Mouse (Mus musculus) limb, embryonic 15.5 days (tissue): Measurements from ENCODE around the gene Olfr520. TPM values are rescaled to one million over a fixed set of nuclear protein-coding genes. Genes with fewer than 3 reads are reported as not detected.

Source experiments
- ATAC-seq: fragments of 200-750 bp; cut with Nextera tagmentation; 2 replicates; pipeline ENCODE4 v1.8.0; 2017; ENCODE audit warnings: low read depth, moderate TSS enrichment; ENCODE audit not compliant: insufficient number of reproducible peaks, low FRiP score, low TSS enrichment
- H3K27ac ChIP-seq: fragments of 300-500 bp; sonication (generic); 2 replicates; pipeline ENCODE4 v1.5.1; 2015; ENCODE audit warnings: moderate library complexity, mild to moderate bottlenecking, inconsistent platforms
- H3K27me3 ChIP-seq: fragments of 300-500 bp; sonication (generic); 2 replicates; pipeline ENCODE4 v1.6.1; 2015; ENCODE audit warnings: inconsistent platforms
- H3K36me3 ChIP-seq: fragments of 300-500 bp; sonication (generic); 2 replicates; pipeline ENCODE4 v1.6.1; 2015; ENCODE audit warnings: inconsistent platforms
- H3K4me1 ChIP-seq: fragments of 300-500 bp; sonication (generic); 2 replicates; pipeline ENCODE4 v1.6.1; 2015; ENCODE audit warnings: inconsistent platforms
- H3K4me2 ChIP-seq: fragments of 300-500 bp; sonication (generic); 2 replicates; pipeline ENCODE4 v1.6.1; 2015; ENCODE audit warnings: mild to moderate bottlenecking, inconsistent platforms
- H3K4me3 ChIP-seq: fragments of 300-500 bp; sonication (generic); 2 replicates; pipeline ENCODE4 v1.5.1; 2015; ENCODE audit warnings: mild to moderate bottlenecking, inconsistent platforms
- H3K9ac ChIP-seq: fragments of 300-500 bp; sonication (generic); 2 replicates; pipeline ENCODE4 v1.6.1; 2015; ENCODE audit warnings: inconsistent platforms
- H3K9me3 ChIP-seq: fragments of 300-500 bp; sonication (generic); 2 replicates; pipeline ENCODE4 v1.6.1; 2016; ENCODE audit warnings: inconsistent platforms
- WGBS: fragments of 180-500 bp; shearing (Covaris S2); methylation state at CpG from one replicate; pipeline ENCODE4 v1.1.7; 2015; 5-methylcytosine and 5-hydroxymethylcytosine counted together
- polyA plus RNA-seq: library from polyadenylated mRNA; unstranded; fragments of >200 nt; fragmentation: Nextera tagmentation; extraction: Ambion mirVana; gene quantifications from 2 replicates; pipeline ENCODE4 v1.2.1, GENCODE M21; 2015

Gene Olfr520
- polyA plus RNA-seq, 1 experiment from 2014 or later = not detected

DNA sequence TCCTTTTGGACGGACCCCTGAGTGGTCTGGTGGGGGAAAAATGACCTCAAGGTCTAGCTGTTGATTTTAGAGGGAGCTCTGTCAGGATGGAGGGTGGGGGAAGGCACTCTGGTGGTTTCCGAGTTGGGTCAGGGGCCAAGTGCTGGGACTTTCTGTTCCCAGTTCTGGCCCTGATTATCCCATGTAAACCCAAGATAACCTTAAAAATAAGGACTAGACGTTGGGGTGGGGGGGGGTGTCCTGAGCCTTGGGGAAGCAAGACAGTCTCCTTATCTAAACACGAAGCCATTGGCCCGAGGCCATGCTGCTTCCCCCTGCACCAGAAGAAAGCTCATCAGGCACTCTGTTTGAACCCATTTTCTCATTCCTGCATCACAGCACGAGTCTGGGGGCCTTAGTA lies 27.9 kb upstream of the Olfr520 start:
- H3K27ac ChIP-seq = no peak overlapping the region
- ATAC-seq = no peak

DNA sequence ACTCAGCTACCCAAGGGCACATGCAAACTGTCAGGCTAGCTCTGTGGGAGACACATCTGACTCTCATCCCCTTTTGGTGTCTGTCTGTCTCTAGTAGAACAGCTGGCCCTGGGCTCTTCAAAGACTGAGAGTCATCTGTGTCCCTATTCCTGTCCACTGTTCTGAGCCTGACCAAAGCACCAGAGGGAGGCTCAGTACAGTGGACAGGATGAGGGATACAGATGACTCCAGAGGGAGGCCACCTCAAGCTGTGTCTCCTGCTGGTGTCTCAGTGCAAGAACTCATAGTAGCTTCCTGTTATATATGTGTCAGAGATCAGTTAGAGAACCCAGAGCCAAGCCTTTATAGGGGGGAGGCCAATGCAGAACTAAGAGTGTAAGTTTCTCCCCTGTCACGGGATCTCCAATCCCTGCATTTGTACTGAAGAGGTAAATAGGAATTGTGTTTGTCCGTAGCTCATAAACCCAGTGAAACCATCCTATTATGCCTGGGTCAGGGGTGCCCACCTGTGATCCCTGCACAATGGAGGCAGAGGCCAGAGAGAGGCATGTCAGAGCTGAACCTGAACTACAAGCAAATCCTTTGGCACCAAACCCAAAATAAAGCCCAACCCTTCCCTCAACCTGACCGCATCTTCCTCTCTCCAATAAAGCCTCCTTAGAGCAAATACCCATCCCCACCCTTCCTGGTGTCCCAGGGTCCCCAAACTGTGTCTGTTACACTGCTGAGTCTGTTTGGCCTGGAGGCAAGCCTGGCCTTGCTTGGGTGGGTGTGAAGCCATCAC lies 25.1 kb upstream of the Olfr520 start:
- Histone ChIP-seq H3K27ac (no peak overlapping the region), H3K4me3 (no peak overlapping the region), H3K27me3 (0 out of 2 replicates have a peak, but pooled peaks cover 3% of the 10 kb centered on the region), H3K4me2 (no peak overlapping the region), H3K9me3 (no peaks in the 10 kb centered on the region), H3K36me3 (no peaks in the 10 kb centered on the region), H3K4me1 (peaks cover 21% of the 10 kb centered on the region), H3K9ac (no peak overlapping the region)
- ATAC-seq = no peak
- WGBS = 82% methylated on average over 3 of the region's 3 CpGs

More for the DNA sequence above, 27.9 kb upstream of the Olfr520 start:
- WGBS = 36% methylated on average over 6 of the region's 6 CpGs
- no peak overlapping the region for H3K4me2 ChIP-seq
- H3K36me3 ChIP-seq = no peaks in the 10 kb centered on the region
- no peak overlapping the region for H3K4me3 ChIP-seq
- H3K9ac ChIP-seq = no peak overlapping the region
- H3K9me3 ChIP-seq = no peaks in the 10 kb centered on the region
- no peaks in the 10 kb centered on the region for H3K27me3 ChIP-seq
- peaks cover 12% of the 10 kb centered on the region for H3K4me1 ChIP-seq

DNA sequence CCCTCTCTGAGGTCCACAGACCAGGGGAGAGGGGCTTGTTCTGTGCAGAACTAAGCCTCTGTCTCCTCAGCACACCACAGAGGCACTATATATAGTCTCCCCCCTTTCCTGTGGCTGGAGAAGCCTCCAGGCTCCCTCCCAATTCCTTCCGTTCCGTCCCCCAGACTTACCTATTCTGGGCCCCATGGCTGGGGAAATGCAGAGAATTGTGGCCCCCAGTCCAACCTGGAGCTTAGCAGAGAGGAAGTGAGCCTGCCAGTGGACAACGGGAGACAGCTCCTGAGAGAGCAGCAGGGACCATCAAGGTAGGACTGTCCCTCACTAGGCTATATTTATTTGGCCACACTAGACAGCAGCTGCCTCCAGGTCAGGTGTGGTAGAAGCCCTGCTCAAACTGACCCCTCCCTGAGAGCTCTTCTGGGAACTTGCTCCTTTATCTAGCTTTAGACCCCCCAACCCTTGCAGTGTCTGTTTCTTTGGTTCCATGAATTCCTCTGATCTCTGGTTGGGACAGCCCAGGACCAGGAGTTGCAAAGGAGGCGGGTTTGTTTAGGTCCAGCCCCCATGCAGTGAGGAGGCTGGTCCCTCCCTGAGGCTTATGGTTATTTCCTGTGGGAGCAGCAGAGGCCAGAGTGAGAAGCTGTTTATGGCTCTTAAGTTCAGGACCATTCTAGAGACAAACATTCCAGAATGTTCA lies 23.6 kb upstream of the Olfr520 start:
- Histone ChIP-seq H3K4me3 (no peak overlapping the region), H3K9me3 (no peaks in the 10 kb centered on the region), H3K4me1 (peaks cover 21% of the 10 kb centered on the region), H3K27ac (peak overlapping the region; percentile 33; the same call in 1 of the 2 replicates), H3K9ac (no peak overlapping the region), H3K36me3 (no peaks in the 10 kb centered on the region), H3K4me2 (no peak overlapping the region), H3K27me3 (0 out of 2 replicates have a peak, but pooled peaks cover 3% of the 10 kb centered on the region)
- WGBS = 32% methylated on average over 4 of the region's 4 CpGs
- no peak for ATAC-seq

GRCm38 (mm10) chr7:99707038-99707595 lies 23.0 kb upstream of the Olfr520 start:
- Histone ChIP-seq H3K4me2 (no peak overlapping the region), H3K27me3 (0 out of 2 replicates have a peak, but pooled peaks cover 3% of the 10 kb centered on the region), H3K36me3 (no peaks in the 10 kb centered on the region), H3K9me3 (no peaks in the 10 kb centered on the region), H3K9ac (no peak overlapping the region), H3K4me3 (no peak overlapping the region), H3K4me1 (peaks cover 21% of the 10 kb centered on the region), H3K27ac (no peak overlapping the region)
- WGBS = 40% methylated on average over 4 of the region's 4 CpGs
- ATAC-seq = no peak

DNA sequence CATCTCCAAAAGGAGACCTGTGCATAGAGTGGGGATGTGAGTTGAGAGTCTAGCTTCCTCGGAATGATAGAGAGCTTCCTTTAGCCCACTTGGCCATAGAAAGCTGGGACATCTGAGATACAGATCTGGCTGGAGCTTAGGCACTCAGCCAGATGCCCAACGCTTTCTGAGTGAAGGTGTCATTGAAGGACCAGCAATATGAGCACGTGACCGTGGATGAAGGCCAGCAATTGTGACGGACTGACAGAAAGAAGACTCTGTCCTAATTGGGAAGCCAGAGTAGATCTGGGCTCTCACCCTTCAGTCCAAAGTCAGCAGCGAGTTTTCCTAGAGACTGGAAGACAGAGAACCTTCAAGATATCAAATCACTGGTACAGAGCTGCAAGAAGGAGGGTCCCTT lies 22.4 kb upstream of the Olfr520 start:
- H3K36me3 ChIP-seq = no peaks in the 10 kb centered on the region
- 73% methylated on average over 6 of the region's 6 CpGs for WGBS
- no peak overlapping the region for H3K9ac ChIP-seq
- no peaks in the 10 kb centered on the region for H3K9me3 ChIP-seq
- no peak overlapping the region for H3K27ac ChIP-seq
- H3K4me1 ChIP-seq = peaks cover 21% of the 10 kb centered on the region
- H3K4me3 ChIP-seq = no peak overlapping the region
- H3K27me3 ChIP-seq = 0 out of 2 replicates have a peak, but pooled peaks cover 3% of the 10 kb centered on the region
- no peak for ATAC-seq
- no peak overlapping the region for H3K4me2 ChIP-seq

- H3K4me1 ChIP-seq = peaks cover 21% of the 10 kb centered on the region
- 0 out of 2 replicates have a peak, but pooled peaks cover 3% of the 10 kb centered on the region for H3K27me3 ChIP-seq
- no peak overlapping the region for H3K9ac ChIP-seq
- H3K36me3 ChIP-seq = no peaks in the 10 kb centered on the region
- WGBS = 53% methylated on average over 8 of the region's 8 CpGs
- H3K27ac ChIP-seq = no peak overlapping the region
- no peak overlapping the region for H3K4me3 ChIP-seq
- H3K9me3 ChIP-seq = no peaks in the 10 kb centered on the region
- ATAC-seq = no peak
- H3K4me2 ChIP-seq = no peak overlapping the region
These were observed 21.8 kb upstream of the Olfr520 start for GRCm38 (mm10) chr7:99708301-99708721.

- WGBS = 61% methylated on average over 5 of the region's 5 CpGs
- Histone ChIP-seq H3K4me3 (no peak overlapping the region), H3K36me3 (no peaks in the 10 kb centered on the region), H3K4me1 (peaks cover 21% of the 10 kb centered on the region), H3K4me2 (no peak overlapping the region), H3K27me3 (0 out of 2 replicates have a peak, but pooled peaks cover 3% of the 10 kb centered on the region), H3K27ac (no peak overlapping the region), H3K9me3 (no peaks in the 10 kb centered on the region), H3K9ac (no peak overlapping the region)
- ATAC-seq = no peak
These were observed 21.3 kb upstream of the Olfr520 start for GRCm38 (mm10) chr7:99708750-99709149.

GRCm38 (mm10) chr7:99709992-99710391 lies 20.1 kb upstream of the Olfr520 start:
- H3K27me3 ChIP-seq = 0 out of 2 replicates have a peak, but pooled peaks cover 3% of the 10 kb centered on the region

DNA sequence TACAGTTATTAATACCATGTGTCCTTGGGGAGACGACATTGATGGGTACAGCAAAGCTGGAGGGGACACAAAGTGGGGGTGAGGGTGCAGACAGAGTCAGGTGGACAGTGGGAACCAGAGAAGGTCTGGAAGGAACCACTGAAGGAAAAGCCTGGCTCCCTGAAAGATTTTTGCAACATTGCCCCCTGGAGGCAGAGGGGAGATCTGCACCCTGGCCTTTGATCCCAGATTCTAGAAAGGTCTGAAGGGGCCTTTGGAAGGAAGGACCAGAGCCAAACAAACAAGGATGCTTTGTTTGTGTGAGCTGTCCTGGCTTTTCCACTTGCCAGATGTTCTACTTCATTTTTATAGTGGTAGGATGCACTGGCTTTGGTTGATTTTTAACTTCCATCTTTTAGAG lies 19.6 kb upstream of the Olfr520 start:
- 24% methylated on average over 1 of the region's 1 CpGs for WGBS
- no peak overlapping the region for H3K9ac ChIP-seq

More at GRCm38 (mm10) chr7:99709992-99710391, 20.1 kb upstream of the Olfr520 start:
- Histone ChIP-seq H3K4me2 (no peak overlapping the region), H3K4me1 (peaks cover 21% of the 10 kb centered on the region), H3K36me3 (no peaks in the 10 kb centered on the region), H3K9ac (no peak overlapping the region), H3K9me3 (no peaks in the 10 kb centered on the region), H3K4me3 (no peak overlapping the region), H3K27ac (no peak overlapping the region)
- ATAC-seq = no peak
- WGBS = 53% methylated on average over 7 of the region's 7 CpGs

GRCm38 (mm10) chr7:99711166-99711565 lies 18.9 kb upstream of the Olfr520 start, which contains the start of gene Slco2b1:
Gene Slco2b1, minus strand, starts transcription at chr7:99711340.
- H3K9me3 ChIP-seq = no peaks in the 10 kb centered on the region
- H3K4me3 ChIP-seq = no peak within 1 kb of the TSS
- H3K4me1 ChIP-seq = peaks cover 19% of the 10 kb centered on the region
- H3K27ac ChIP-seq = no peak within 1 kb of the TSS
- H3K36me3 ChIP-seq = no peaks in the 10 kb centered on the region
- H3K27me3 ChIP-seq = 0 out of 2 replicates have a peak, but pooled peaks cover 3% of the 10 kb centered on the region
- no peak within 1 kb of the TSS for H3K4me2 ChIP-seq
- WGBS = 79% methylated on average over 8 of the region's 8 CpGs
- no peak for ATAC-seq
- no peak within 1 kb of the TSS for H3K9ac ChIP-seq

More for the DNA sequence above, 19.6 kb upstream of the Olfr520 start:
- H3K4me2 ChIP-seq = no peak overlapping the region
- H3K9me3 ChIP-seq = no peaks in the 10 kb centered on the region
- H3K27me3 ChIP-seq = 0 out of 2 replicates have a peak, but pooled peaks cover 3% of the 10 kb centered on the region
- no peak for ATAC-seq
- no peak overlapping the region for H3K27ac ChIP-seq
- peaks cover 21% of the 10 kb centered on the region for H3K4me1 ChIP-seq
- no peaks in the 10 kb centered on the region for H3K36me3 ChIP-seq
- H3K4me3 ChIP-seq = no peak overlapping the region

DNA sequence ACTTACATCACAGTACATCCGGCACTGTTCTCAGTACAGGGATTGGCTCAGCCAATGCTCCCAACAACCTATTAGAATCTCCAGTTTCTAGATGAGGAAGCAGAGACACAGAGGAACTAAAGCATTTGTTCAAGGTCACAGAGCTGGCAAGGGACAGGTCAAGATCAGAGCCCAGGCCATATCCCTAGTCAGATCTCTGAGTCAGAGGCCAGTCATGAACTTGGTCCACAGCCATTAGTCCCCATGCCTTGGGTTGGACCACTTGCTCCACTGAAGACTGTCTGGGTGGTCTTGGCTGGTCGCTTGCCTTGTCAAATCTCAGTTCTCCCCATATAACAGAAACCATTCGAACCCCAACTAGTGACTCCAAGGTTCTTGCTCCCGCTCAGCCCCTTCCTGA lies 17.6 kb upstream of the Olfr520 start:
- no peak overlapping the region for H3K4me3 ChIP-seq
- no peak for ATAC-seq
- no peak overlapping the region for H3K27ac ChIP-seq
- no peak overlapping the region for H3K9ac ChIP-seq
- H3K9me3 ChIP-seq = no peaks in the 10 kb centered on the region
- H3K27me3 ChIP-seq = 0 out of 2 replicates have a peak, but pooled peaks cover 3% of the 10 kb centered on the region
- no peaks in the 10 kb centered on the region for H3K36me3 ChIP-seq
- WGBS = 79% methylated on average over 4 of the region's 4 CpGs
- no peak overlapping the region for H3K4me2 ChIP-seq
- H3K4me1 ChIP-seq = peaks cover 6% of the 10 kb centered on the region
